Mouse (Mus musculus): ENCODE data around the gene Idh3b.

Idh3b gene

DNA sequence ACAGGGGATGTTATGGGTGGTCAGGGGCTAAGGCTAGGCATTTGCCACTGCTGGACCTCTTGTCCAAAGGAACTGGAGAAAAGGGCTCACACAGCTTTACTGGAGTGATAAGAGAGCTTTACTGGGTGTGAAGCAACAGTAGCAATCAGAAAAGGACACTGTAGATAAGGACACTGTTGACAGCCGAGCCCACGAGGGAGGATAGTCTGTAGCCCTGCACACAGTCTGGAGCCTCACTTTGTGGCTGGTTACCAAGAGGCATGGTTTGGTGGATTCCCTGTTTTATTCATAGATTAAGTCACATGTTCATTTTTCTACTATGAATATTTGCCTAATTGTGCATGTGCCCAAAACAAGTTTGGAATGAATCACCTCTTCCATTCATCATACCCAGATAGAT is 21.9 kb downstream of the Idh3b start:
- DNase-seq (ENCODE audit: low spot score): no peak

DNA sequence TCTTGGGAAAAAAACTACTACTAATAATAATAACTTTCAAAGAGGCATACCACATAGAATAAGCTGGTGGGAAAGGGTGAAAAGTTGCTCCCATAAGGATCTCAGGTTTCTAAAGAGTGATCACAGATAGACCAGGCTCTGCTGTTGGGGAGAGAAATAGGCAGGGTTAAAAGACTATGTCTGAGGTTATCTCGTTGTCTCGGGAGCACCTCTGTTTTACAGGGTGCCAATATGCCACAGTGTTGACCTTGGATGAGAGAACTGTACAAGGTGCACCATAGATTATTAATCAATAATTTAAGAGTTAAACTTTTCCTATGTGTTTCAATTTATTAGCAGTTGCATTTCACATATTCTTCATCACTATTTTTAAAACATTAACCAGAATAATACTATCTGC is 22.4 kb downstream of the Idh3b start:
- DNase-seq (ENCODE audit: low spot score): no peak

DNA sequence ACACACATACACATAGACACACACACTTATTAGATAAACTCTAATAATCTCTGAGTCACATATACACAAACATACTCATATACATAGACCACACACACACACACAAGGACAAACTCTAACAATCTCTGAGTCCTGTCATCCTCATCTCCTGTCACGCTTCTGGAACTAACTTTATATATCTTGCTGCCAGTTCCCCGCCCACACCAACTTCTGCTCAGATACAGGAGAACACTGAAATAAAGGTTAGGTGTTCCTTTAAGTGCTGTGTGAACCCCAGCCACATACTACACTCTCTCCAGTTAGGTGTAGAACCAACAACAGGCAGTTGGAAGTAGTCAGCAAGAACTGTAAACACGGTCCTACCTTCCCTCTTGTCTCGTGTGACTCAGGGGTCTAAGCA is 23.5 kb downstream of the Idh3b start:
- DNase-seq (ENCODE audit: low spot score): no peak

DNA sequence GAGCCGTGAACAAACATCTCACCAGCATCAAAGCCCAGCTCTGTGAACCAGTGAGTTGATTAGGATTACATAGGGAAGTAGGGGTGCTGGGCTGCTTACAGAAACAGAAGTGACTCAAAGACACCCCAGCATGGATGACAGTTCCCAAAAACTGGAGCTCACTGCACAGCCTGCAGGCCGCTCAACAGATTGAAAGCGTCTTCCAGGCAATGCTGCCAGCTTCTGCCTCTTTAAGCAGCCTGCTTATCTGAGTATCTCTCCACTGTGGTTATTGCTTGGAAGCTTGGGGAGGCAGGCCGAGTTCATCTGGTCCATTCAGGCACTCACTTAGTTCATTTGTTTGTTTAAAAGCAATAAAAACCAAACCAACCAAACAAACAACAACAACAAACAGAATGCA is 27.6 kb downstream of the Idh3b start:
- no peak for DNase-seq (ENCODE audit: low spot score)

DNA sequence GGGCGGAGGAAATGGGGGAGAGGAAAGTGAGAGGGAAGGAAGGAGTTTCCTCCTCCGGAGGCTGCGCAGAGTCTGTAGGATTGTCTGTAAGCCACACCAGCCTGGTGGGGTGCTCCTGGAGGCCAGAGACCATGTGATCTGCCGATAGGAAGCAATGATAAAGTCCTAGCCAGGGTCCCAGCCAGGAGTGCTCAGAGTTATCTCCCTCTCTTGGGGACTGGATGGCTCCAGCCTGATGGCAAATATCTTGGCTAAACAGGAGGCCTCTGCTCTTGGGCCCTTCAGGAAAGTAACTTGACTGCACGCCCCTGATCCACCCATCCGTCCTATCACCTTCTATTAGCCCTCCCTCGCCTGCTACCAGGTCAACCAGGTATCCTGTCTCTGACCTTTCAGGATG is 36.1 kb downstream of the Idh3b start:
- DNase-seq (ENCODE audit: low spot score): no peak

DNA sequence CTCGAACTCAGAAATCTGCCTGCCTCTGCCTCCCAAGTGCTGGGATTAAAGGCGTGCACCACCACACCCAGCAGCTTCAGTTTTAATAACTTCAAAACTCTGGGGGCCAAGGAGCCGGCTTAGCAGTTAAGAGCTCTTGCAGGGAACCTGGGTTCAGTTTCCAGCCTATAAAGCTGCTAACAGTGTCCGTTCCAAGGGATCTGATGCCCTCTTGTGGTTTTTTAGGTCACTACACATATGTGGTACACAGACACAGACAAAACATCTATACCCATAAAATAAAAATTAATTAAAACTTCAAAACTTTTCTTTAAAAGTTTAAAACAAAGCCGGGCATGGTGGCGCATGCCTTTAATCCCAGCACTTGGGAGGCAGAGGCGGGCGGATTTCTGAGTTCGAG is 37.4 kb downstream of the Idh3b start:
- no peak for DNase-seq (ENCODE audit: low spot score)

Data from left cerebral cortex, adult 11 months (tissue).